Mouse (Mus musculus): Measurements from ENCODE around the gene Depp1.

GRCm38 (mm10) chr6:116635251-116636180, 14.9 kb upstream of the Depp1 start:
- no peak for TF ChIP-seq MAX (IDR thresholded peaks at IDR 0.05; ENCODE audit: low read depth)
- TF ChIP-seq USF1 (IDR thresholded peaks at IDR 0.05; ENCODE audit: low read depth) = no peak
- no peak for TF ChIP-seq TCF3 (IDR thresholded peaks at IDR 0.05; ENCODE audit: insufficient read length, low read depth)
- no peak for TF ChIP-seq POLR2A (IDR thresholded peaks at IDR 0.05; ENCODE audit: insufficient read length, low read depth)

Measured in myocyte (in vitro differentiated cells).